Mouse (Mus musculus): Measurements from ENCODE around the gene Pigb. TPM values are rescaled to one million over a fixed set of nuclear protein-coding genes. Genes with fewer than 3 reads are reported as not detected.

Gene Pigb
- polyA plus RNA-seq, 1 experiment from 2014 or later, result 12.7 TPM

Small RNA genes lying within 50 kb of the gene (microRNA-seq; reads per million reads assigned to microRNA genes)
- gene Gm27353, result not detected

Other genes with a start within 250 kb of the Pigb start
- 0.50 and 0.58 TPM in 2 replicates for gene Prtg, start 233.5 kb downstream of the Pigb start, polyA plus RNA-seq (2015; fragmentation: Nextera tagmentation; extraction: Ambion mirVana)
- 3.6 and 4.1 TPM in 2 replicates for gene Pygo1, start 114.7 kb downstream of the Pigb start, polyA plus RNA-seq (2015; fragmentation: Nextera tagmentation; extraction: Ambion mirVana)
- gene Dyx1c1, start 81.6 kb downstream of the Pigb start, polyA plus RNA-seq (2015; fragmentation: Nextera tagmentation; extraction: Ambion mirVana), result 1.2 and 1.6 TPM in 2 replicates
- gene Gm44503, start 81.5 kb downstream of the Pigb start, polyA plus RNA-seq (2015; fragmentation: Nextera tagmentation; extraction: Ambion mirVana), result not detected in 2 replicates
- 19.7 and 20.6 TPM in 2 replicates for gene Ccpg1os, start 55.0 kb downstream of the Pigb start, polyA plus RNA-seq (2015; fragmentation: Nextera tagmentation; extraction: Ambion mirVana)
- 28.7 and 31.3 TPM in 2 replicates for gene Ccpg1, start 54.9 kb downstream of the Pigb start, polyA plus RNA-seq (2015; fragmentation: Nextera tagmentation; extraction: Ambion mirVana)
- 8.8 and 10.1 TPM in 2 replicates for gene Rab27a, start 4.5 kb upstream of the Pigb start, polyA plus RNA-seq (2015; fragmentation: Nextera tagmentation; extraction: Ambion mirVana)
- 0.09 TPM in 1 of 2 replicates, not detected in the other for gene Khdc3, start 61.5 kb upstream of the Pigb start, polyA plus RNA-seq (2015; fragmentation: Nextera tagmentation; extraction: Ambion mirVana)
- gene Gm20509, start 62.1 kb upstream of the Pigb start, polyA plus RNA-seq (2015; fragmentation: Nextera tagmentation; extraction: Ambion mirVana), result not detected in 2 replicates
- gene Rsl24d1, start 73.0 kb upstream of the Pigb start, polyA plus RNA-seq (2015; fragmentation: Nextera tagmentation; extraction: Ambion mirVana), result 98.4 and 108 TPM in 2 replicates

Measured in lung, embryonic 15.5 days (tissue).